Mouse (Mus musculus) liver, embryonic 14.5 days (tissue): ENCODE measurements at regions not wholly inside any gene's neighbourhood (a gene's known extent, or its start where the extent isn't known, plus 50 kb on each side); places are given as distances from the start of the nearest gene placed in this dataset.

ENCODE experiments used
- ATAC-seq: fragments of 200-750 bp; cut with Nextera tagmentation; 2 replicates; pipeline ENCODE4 v1.8.0; 2017; ENCODE audit warnings: moderate number of reproducible peaks, mild to moderate bottlenecking, moderate library complexity; ENCODE audit not compliant: insufficient read depth
- DNase-seq, 3 experiments: peaks; one replicate each; pipeline ENCODE4 v3.0.0-alpha.2; 2012 to 2013; ENCODE audit warnings: low read depth in 3 of 3, low spot score in 3 of 3
- H3K27ac ChIP-seq: fragments of 300-500 bp; sonication (generic); 2 replicates; pipeline ENCODE4 v1.5.1; 2014; ENCODE audit warnings: moderate library complexity, mild to moderate bottlenecking, control low read depth, inconsistent platforms
- H3K27me3 ChIP-seq: fragments of 300-500 bp; sonication (generic); 2 replicates; pipeline ENCODE4 v1.6.1; 2014; ENCODE audit warnings: mild to moderate bottlenecking, low read length, moderate library complexity; ENCODE audit not compliant: control insufficient read depth, insufficient read depth
- H3K36me3 ChIP-seq: fragments of 300-500 bp; sonication (generic); replicated peaks from 2 replicates; pipeline ENCODE4 v1.6.1; 2014; ENCODE audit warnings: low read depth; ENCODE audit not compliant: control insufficient read depth, insufficient read depth
- H3K4me1 ChIP-seq, 2 experiments: fragments of 200-500 bp in 1 of 2; fragments of 300-500 bp in 1 of 2; sonication (generic) in 1 of 2; replicated peaks; 2 replicates each; pipeline ENCODE4 v1.6.1; 2012 to 2014; ENCODE audit warnings: antibody characterized with exemption in 1 of 2, inconsistent platforms in 1 of 2, low read length in 1 of 2; ENCODE audit not compliant: control insufficient read depth in 2 of 2, insufficient read depth in 2 of 2
- H3K4me2 ChIP-seq: fragments of 300-500 bp; sonication (generic); 2 replicates; pipeline ENCODE4 v1.6.1; 2014; ENCODE audit warnings: low read depth, mild to moderate bottlenecking, control low read depth, moderate library complexity
- H3K4me3 ChIP-seq, 2 experiments: fragments of 200-500 bp in 1 of 2; fragments of 300-500 bp in 1 of 2; sonication (generic) in 1 of 2; 2 replicates each; pipeline ENCODE4 v1.5.1; 2012 to 2014; ENCODE audit warnings: low read depth in 2 of 2, low read length in 2 of 2, mild to moderate bottlenecking in 2 of 2, control low read depth in 1 of 2, inconsistent platforms in 1 of 2, moderate library complexity in 1 of 2; ENCODE audit not compliant: insufficient read depth in 1 of 2
- H3K9ac ChIP-seq: fragments of 300-500 bp; sonication (generic); replicated peaks from 2 replicates; pipeline ENCODE4 v1.6.1; 2014; ENCODE audit warnings: mild to moderate bottlenecking, control low read depth, moderate library complexity
- H3K9me3 ChIP-seq: fragments of 300-500 bp; sonication (generic); 2 replicates; pipeline ENCODE4 v1.6.1; 2016; ENCODE audit warnings: low read length, mixed read lengths; ENCODE audit not compliant: control insufficient read depth
- CTCF ChIP-seq: IDR thresholded peaks from 2 replicates; pipeline ENCODE4 v1.5.1; 2016; ENCODE audit warnings: antibody characterized with exemption, low read depth, control low read depth
- EP300 ChIP-seq: IDR thresholded peaks from 2 replicates; pipeline ENCODE4 v1.6.1; 2016; ENCODE audit warnings: antibody characterized with exemption, low read depth
- WGBS: fragments of 180-500 bp; shearing (Covaris S2); extraction: QIAGEN DNeasy Blood & Tissue Kit; methylation state at CpG from one replicate; pipeline ENCODE4 v1.1.7; 2014; ENCODE audit not compliant: insufficient replicate concordance; 5-methylcytosine and 5-hydroxymethylcytosine counted together

GRCm38 (mm10) chr8:88844370-88844769 lies 147.5 kb downstream of the Cyld start:
- no peaks in the 10 kb centered on the region for H3K36me3 ChIP-seq
- TF ChIP-seq EP300 = no peak
- TF ChIP-seq CTCF = no peak
- H3K9ac ChIP-seq = no peak overlapping the region
- no peak for DNase-seq
- no peak overlapping the region for H3K4me2 ChIP-seq
- H3K4me1 ChIP-seq = no peaks in the 10 kb centered on the region
- H3K9me3 ChIP-seq = no peaks in the 10 kb centered on the region
- H3K27ac ChIP-seq = no peak overlapping the region
- no peaks in the 10 kb centered on the region for H3K27me3 ChIP-seq
- ATAC-seq = no peak
- no peak overlapping the region for H3K4me3 ChIP-seq
- 59% methylated on average over 5 of the region's 5 CpGs for WGBS

DNA sequence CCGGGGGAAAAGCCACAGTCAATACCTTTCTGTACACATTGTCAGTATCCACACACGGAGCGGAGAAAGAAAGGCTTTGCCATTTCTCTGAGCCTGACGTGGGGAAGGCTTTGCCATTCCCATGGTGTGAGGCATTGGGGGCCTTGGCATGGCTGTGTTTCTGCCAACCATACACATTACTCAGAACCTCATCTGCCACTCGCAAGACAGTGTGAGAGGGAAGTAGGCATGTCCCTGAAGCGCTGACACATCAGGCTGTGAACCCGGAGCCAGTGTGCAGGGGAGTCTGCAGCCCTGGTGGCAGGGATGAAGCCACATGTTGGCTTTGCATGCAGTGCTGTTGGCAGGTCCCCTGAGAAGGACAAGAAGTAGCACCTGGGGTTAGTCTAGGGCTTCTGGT lies 145.6 kb downstream of the Cyld start:
- TF ChIP-seq EP300 (no peak), CTCF (no peak)
- WGBS = 67% methylated on average over 7 of the region's 7 CpGs
- H3K4me1 ChIP-seq = no peaks in the 10 kb centered on the region

GRCm38 (mm10) chr8:88840096-88840495 lies 143.3 kb downstream of the Cyld start:
- H3K4me1 ChIP-seq = no peaks in the 10 kb centered on the region
- no peak overlapping the region for H3K9ac ChIP-seq
- no peak for TF ChIP-seq EP300
- no peak for TF ChIP-seq CTCF
- H3K27ac ChIP-seq = no peak overlapping the region
- no peak overlapping the region for H3K4me3 ChIP-seq
- WGBS = 48% methylated on average over 5 of the region's 5 CpGs
- no peaks in the 10 kb centered on the region for H3K9me3 ChIP-seq
- DNase-seq = no peak
- H3K27me3 ChIP-seq = no peaks in the 10 kb centered on the region
- H3K36me3 ChIP-seq = no peaks in the 10 kb centered on the region
- no peak overlapping the region for H3K4me2 ChIP-seq
- no peak for ATAC-seq

More for the DNA sequence above, 145.6 kb downstream of the Cyld start:
- Histone ChIP-seq H3K27ac (no peak overlapping the region), H3K9ac (no peak overlapping the region), H3K27me3 (no peaks in the 10 kb centered on the region), H3K9me3 (no peaks in the 10 kb centered on the region), H3K4me2 (no peak overlapping the region), H3K4me3 (no peak overlapping the region), H3K36me3 (no peaks in the 10 kb centered on the region)
- ATAC-seq = no peak
- no peak for DNase-seq

DNA sequence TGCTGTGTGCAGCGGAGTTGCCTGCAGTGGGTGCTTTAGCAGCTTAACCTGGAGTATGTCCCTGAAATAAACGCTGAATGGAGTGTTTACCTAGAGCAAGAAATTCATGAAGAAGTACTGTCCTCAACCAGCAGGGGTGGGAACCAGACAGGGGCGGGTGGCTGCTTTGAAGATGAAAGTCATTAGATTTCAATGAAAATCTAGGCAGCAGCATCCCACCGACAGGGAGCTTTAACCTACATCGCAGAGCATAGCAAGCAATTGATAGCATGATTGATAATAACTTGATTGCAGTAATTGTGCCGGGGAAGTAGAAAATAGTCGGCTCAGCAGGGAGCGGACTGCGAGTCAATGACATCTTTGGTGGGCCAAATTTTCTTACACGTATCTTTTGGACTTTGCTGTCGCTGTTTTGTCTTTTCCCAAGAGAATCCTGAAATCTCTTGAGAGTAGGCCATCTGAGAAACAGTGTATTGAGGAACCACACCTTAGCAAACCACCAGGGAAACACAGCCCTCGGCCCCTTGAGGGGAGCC lies 139.0 kb downstream of the Cyld start:
- TF ChIP-seq EP300 (no peak), CTCF (no peak)
- Histone ChIP-seq H3K9me3 (no peaks in the 10 kb centered on the region), H3K9ac (no peak overlapping the region), H3K4me3 (no peak overlapping the region), H3K36me3 (no peaks in the 10 kb centered on the region), H3K4me2 (no peak overlapping the region), H3K4me1 (no peaks in the 10 kb centered on the region), H3K27me3 (no peaks in the 10 kb centered on the region), H3K27ac (no peak overlapping the region)
- ATAC-seq = no peak
- DNase-seq = no peak
- 58% methylated on average over 12 of the region's 12 CpGs for WGBS

- no peak overlapping the region for H3K4me2 ChIP-seq
- DNase-seq = no peak
- 39% methylated on average over 5 of the region's 5 CpGs for WGBS
- ATAC-seq = no peak
- no peak overlapping the region for H3K27ac ChIP-seq
- H3K4me3 ChIP-seq = no peak overlapping the region
- TF ChIP-seq EP300 (no peak), CTCF (no peak)
- H3K27me3 ChIP-seq = no peaks in the 10 kb centered on the region
- H3K9ac ChIP-seq = no peak overlapping the region
- no peaks in the 10 kb centered on the region for H3K9me3 ChIP-seq
- H3K36me3 ChIP-seq = no peaks in the 10 kb centered on the region
- no peaks in the 10 kb centered on the region for H3K4me1 ChIP-seq
Measured at GRCm38 (mm10) chr8:88825816-88826215, 129.0 kb downstream of the Cyld start.
